Mouse (Mus musculus) thymus, postnatal 10 days (tissue): ENCODE measurements around the gene Ildr1.

Source experiments
- DNase-seq, 2 experiments: peaks; one replicate each; pipeline ENCODE4 v3.0.0; 2021; ENCODE audit warnings: low spot score in 2 of 2

The Ildr1 gene

GRCm38 (mm10) chr16:36771244-36771643 is 77.5 kb downstream of the Ildr1 start:
- no peak for DNase-seq

- DNase-seq = no peak
Observed at GRCm38 (mm10) chr16:36771703-36772102, 77.9 kb downstream of the Ildr1 start.

- no peak for DNase-seq
Observed at GRCm38 (mm10) chr16:36772996-36773395, 79.2 kb downstream of the Ildr1 start.

- DNase-seq = no peak
Observed at GRCm38 (mm10) chr16:36775658-36776057, 81.9 kb downstream of the Ildr1 start.
